Mouse (Mus musculus): ENCODE measurements around the gene Krtcap2.

- TF ChIP-seq CTCF (IDR thresholded peaks at IDR 0.05; ENCODE audit: extremely low read depth, insufficient read depth, low read length) (no peak), POLR2A (IDR thresholded peaks at IDR 0.05; ENCODE audit: extremely low read depth, insufficient read depth, low read length) (no peak)
Measured at GRCm38 (mm10) chr3:89276061-89276460, 30.3 kb downstream of the Krtcap2 start.
